Mouse (Mus musculus) layer of hippocampus, adult 8-10 months (tissue): ENCODE measurements around the gene Nudt19. TPM values are rescaled to one million over a fixed set of nuclear protein-coding genes. Genes with fewer than 3 reads are reported as not detected.
"Not testable (repeated sequence)": the region's sequence is repeated elsewhere in the genome, so short reads cannot be mapped to it uniquely, and the experiment has no call there.

ENCODE experiments used
- DNase-seq, 2 experiments: peaks; one replicate each; pipeline ENCODE4 v3.0.0; 2022; ENCODE audit warnings: low spot score in 2 of 2
- total RNA-seq, 4 experiments: library from RNA; stranded (reverse); gene quantifications; 2 replicates each; pipeline ENCODE4 v1.2.4; 2022

The Nudt19 gene
- total RNA-seq = 10 to 100 TPM; 65.4 to 80.5 (median 73.1) TPM

DNA sequence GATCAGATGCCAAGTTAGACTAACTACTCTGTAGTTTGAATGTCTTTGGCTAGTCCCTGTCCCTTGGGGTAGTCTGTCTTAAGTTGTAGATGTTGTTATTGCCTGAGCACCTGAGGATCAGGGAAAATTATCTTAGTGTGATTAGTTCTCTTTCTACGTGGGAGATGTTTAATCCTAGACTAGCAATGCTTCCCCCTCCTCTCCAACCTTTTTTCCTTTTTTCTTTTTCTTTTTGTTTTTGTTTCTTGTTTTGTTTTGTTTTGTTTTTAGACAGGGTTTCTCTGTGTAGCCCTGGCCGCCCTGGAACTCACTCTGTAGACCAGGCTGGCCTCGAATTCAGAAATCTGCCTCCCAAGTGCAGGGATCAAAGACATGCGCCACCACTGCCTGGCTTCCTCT is at the start of gene Nudt19:
Gene Nudt19 (minus strand): TSS at position 100 of the 399 bp plus-strand sequence.
- no peak for DNase-seq

DNA sequence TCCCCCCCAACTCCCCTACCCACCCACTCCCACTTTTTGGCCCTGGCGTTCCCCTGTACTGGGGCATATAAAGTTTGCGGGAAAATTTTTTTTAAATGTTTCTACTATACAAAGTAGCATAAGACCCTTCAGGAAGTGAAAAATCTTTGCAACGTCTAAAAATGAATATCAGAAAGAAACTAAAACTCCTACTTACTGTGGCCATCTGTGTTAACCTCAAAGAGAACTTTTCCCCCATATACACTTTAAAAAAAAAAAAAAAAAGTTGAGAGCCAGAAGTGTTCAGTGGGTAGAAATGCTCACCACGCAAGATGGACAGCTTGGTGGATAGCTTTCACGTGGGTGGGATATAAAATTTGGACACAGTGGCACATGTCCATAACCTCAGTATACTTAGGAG is 46.7 kb upstream of the Nudt19 start:
- no peak for DNase-seq

DNA sequence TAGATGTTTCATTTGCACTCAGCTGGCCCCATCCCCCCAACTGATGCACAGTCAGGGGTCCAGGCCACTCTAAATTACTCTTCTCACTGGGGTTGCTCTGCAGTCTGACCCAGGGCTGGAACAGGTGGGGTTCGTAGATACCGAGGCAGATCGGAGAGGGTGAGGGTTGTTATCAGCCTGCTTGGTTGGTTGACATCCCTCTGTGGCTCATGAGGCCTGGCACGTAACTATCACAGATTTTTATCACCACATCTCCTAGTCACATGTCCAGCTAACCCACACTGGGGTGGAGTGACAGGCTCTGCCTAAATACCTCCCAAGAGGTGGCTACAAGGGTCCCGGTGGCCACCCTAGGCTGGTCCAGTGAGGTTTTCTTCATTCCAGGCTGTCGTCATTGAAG is 45.0 kb upstream of the Nudt19 start:
- DNase-seq = no peak

DNA sequence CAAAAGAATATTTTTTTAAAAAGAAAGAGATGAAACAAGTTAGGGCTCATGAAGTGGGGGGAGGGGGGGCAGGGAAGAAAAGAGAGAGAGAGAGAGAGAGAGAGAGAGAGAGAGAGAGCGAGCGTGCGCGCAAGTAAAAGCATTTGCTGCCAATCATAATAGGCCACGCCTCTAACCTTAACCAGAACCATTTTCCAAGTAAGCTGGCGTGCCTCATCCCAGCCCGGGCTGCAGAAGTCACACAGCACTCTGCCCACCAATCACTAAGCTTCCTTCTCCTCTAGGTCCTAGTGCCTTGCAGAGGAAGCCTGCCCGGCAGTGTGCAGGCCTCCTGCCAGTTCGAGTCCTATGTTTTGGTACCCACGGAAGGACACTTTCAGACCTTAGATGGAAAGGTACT is 43.9 kb upstream of the Nudt19 start:
- no peak for DNase-seq

DNA sequence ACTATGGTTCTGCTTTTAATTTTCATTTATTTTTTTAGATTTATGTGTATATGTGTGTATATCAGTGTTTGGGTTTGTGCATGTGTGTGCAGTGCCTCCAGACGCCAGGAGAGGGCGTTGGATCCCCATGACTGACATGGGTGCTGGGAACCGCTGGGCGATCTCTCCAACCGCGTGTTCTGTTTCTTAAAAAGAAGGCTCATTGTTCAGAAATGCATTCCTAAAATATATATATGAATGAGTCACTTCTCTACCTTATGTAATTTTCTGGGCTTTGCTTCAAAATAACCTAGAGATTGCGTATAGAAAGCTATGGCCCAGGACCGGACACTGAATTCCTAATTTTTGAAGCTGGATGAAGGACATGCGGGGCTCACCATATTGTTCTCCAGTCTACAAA is 43.4 kb upstream of the Nudt19 start:
- no peak for DNase-seq

DNA sequence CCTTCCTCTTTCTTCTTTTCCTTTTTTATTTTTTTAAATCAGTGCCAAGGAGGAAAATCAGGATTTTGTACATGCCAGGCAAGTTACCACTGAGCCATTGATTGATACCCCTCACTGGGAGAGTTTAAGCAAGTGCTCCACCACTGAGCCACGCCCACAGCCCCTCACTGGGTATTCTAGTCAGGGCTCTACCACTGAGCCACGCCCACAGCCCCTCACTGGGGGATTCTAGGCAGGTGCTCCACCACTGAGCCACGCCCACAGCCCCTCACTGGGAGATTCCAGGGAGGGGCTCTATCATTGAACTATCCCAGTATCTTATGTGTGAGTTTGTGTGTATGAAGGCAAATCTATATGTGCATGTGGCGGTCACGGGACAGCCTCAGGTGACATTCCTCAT is 38.2 kb upstream of the Nudt19 start:
- DNase-seq = no peak

DNA sequence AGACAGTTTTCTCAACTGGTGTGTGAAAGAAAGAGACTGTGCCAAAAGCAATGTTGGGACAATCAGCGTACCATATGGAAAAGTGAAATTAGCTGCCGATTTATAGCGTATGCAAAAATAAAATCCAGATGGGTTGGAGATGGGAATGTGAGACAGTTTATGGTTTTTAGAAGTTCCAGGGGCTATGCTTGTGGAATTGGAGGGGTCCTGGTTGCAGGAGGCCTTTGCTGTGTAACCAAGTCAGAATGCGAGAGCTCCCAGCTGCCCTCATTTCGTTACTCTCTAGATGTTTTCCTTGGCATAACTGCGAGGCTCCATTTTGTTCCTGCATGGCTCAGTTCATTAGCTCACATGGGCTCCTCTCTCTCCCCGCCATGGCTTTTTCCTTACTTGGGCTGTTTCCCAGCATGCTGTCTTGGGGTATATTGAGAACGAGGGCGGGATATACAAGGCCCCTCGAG is 34.7 kb upstream of the Nudt19 start:
- no peak for DNase-seq

DNA sequence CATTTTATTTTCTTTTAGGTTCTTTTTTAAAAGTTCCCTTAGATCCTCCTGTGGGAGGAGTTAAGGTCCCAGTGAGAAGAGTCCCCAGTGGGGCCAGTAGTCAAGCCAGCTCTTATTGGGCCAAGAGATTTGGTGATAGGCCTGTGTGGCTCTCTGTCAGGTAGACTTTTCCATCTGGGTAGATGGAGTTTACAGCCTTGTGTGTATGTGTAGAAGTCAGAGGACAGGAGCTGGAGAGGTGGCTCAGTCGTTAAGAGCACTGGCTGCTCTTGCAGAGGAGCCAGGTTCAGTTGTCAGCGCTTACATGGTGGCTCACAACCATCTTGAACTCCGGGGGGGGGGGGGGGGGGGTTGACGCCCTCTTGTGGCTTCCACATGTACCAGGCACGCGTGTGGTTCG is 33.4 kb upstream of the Nudt19 start:
- DNase-seq = no peak

DNA sequence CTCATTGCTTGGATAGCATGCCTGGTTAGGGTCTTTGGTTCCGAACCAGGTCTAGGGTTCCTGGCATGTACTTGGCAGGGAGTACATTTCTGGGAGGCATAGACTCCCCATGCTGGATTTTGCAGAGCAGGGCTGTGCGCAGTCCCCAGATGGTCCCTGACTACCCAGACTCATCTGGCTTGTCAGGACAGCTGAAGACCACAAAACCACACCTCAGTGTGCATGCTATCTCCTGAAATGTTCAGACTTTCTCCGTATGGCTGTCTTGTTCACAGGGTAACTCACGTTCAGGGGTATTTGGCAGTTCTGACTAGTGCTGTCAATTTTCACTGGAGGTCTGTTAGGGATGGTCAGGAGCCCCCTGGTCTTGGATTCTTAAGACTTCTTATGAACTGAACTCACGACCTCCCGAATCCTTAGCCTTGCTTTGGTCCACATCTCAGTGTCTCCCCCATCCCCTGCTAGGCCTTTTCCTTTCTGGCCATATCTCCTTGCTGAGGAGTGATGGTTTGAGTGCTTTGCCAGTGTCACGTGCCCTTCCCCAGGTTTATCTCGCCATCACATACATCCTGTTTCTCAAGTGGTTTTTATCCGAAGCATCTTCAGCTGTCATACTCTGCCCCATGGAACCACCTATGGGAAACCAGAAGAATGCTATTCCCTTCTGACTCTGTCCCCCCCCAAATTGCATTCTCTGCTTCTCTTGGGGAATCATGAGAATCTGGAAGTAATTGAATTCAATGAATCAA is 32.8 kb upstream of the Nudt19 start:
- DNase-seq = no peak

DNA sequence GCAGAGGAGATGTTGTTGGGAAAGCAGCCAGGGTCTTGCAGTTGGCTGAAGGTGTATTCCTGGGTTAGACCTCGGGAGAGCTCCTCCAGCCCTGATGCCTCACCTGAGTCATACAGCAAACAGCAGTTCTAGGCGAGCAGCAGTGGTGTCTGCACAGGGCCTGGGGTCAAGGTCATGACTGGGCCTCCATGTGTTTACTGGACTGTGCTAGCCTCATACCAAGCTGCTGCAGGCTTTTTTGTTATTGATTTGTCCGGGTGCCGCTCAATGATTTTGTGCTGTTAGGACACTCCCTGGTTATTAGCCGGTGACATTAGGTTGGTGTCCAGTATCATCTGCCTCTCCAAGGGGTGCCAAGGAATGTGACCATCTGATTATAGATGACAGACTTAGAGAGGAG is 31.6 kb upstream of the Nudt19 start:
- no peak for DNase-seq

DNA sequence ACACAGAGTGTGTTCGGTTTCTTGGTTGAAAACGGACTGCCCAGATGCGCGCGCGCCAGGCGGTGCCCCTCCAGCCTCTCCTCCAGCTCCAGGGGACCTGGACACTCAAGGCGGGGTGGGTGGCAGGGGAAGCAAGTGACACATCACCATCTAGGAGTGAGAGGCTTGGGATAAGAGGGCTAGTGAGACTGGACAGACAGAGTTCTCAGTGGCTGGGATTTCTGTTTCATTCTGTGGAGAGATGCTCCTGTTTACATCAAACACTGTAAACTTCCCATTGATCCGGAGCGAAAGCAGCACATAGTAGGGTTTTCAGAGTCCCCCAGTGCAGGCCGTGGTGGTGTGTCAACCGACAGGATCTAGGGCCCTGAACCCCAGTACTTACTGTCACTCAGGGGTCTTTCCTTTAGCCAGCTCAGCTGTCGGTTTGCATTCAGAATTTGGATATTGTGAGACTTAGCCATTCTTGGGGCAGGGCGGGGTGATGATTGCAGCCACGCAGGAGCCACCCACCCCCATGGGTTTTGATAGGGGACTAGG is 30.9 kb upstream of the Nudt19 start:
- DNase-seq = no peak

DNA sequence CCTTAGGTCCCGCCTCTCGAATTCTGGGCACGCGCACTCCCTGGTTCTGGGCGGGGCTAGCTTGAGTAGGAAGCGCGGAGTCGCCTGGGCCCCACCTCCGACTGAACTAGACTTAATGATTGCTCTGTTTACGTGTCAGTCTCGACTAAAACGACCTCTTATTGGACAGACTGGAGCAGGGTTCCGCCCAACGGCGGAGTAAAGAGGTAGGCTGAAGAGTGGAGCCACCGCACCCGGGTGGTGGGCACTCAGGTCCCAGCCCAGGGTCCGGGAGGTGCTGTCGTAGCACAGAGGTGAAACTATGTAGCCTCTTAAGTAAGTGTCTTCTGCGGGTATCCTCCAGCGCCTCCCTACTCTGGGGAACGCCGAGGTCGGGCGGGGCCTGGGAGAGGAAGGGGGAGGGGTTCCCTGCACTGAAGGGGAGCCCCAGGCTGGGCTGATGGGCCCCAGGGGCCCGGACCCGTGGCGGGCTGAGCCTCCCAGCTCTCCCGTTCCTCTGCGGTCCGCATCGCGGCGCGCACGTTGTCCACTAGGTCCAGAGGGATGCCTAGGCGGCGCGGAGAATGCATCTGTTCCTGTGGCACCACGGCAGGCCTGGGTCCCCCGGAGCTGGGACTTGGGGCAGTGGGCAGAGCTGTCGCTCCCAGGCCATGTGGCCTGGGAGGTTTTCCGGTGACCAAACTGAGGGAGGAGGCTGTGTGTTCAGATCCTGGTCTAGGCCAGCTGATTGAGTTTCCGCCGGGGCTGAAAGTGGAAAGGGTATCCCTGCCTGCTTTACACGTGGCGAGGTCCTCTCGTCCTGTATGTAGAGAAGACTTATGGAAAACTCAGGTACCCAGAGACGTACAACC is 30.2 kb upstream of the Nudt19 start, which contains the start of gene Ankrd27:
Gene Ankrd27 (plus strand): TSS at position 190 of the 851 bp plus-strand sequence.
- peak; percentile 95 to 96 for DNase-seq

DNA sequence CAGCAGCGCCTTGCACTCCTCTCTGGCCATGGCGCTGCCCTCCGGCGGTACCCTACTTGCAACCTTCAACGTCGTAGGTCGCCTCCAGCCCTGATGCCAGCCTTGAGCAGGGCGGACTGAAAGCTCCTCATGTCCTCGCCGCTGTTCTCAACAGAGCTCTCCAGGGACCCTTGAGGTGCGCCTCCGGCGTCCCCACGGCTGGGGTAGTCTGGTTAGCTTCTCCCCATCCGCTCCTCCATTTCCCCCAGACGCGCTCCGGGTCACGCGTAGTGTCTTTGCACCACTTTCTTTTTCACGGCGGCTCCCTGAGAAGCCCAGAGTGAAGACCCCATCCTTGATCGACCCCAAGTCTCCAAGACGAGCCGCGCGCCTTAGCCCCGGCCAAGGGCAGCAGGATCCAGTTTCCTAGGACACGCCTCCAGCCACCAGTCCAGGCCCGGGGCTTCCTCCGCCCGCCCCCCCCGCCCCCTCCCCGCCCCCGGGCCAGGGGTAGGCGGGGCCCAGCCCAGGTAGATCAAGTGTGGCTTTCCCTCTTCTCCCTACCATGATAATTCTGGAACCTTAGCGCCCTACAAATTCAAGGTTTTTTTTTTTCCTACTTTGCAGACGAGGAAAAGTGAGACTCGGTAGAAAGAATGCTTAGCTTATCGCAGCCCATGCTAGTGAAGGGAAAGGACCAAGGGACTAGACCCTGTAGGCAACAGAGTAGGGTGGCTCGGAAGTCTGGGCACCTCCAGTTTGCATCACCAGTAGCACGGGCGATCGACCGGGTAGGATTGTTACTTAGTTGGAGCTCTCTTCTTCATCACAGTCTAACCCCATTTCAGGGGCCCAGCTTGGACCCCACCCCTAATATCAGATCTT is 29.3 kb upstream of the Nudt19 start, which contains the start of gene Rgs9bp:
Gene Rgs9bp (minus strand): TSS at position 392 of the 864 bp plus-strand sequence.
- no peak for DNase-seq

DNA sequence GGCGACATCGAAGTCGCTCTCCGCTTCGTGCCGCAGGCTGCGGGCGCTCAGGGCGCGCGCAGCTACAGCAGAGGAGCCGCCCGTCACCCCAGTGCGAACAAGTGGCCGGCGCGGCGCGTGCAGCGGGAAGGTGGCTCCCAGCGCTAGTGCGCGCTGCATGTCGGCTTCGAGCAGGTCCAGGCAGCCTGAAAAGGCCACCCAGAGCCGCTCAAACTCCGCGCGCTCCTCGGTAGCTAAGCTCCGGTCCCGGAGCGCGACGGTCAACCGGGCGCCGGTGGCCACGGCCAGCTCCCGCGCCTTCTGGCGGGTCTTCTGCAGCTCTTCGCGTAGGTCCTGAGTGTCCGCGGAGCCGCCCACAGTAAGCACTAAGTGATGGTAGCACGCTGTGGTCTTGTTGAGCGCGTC is 28.7 kb upstream of the Nudt19 start:
- DNase-seq = no peak

DNA sequence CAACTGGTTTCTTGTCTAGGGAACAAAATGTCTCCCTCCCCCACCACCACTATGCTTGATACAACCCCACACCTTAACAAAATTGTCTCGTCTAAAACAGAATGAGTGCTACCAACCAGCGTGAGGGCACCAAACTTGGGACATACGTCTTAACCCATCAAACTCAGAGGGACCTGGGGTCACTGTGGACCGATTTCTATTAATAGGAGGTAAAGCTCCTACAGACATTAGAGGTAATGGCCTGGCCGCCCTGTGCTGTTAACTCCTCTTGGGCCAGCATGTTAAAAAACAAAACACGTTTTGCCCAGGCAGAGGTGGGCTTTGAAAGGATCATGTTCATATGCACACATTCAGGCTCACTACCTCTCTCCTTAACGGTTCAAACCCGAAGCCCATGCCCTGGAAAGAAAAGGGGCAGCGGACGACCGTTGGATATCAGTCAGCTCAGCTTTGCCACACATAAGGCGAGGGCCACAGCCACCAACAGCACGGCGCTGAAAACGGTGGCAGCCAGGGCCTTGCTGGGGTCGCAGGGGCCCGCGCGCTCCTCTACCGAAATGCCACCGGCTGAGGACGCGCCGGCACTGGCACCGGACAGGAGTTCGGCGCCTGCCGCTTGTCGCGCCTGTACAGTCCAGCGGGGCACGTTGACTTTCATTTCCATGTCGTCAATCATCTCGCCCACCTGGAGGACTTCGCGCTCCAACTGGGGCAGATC is 28.1 kb upstream of the Nudt19 start:
- DNase-seq = no peak

DNA sequence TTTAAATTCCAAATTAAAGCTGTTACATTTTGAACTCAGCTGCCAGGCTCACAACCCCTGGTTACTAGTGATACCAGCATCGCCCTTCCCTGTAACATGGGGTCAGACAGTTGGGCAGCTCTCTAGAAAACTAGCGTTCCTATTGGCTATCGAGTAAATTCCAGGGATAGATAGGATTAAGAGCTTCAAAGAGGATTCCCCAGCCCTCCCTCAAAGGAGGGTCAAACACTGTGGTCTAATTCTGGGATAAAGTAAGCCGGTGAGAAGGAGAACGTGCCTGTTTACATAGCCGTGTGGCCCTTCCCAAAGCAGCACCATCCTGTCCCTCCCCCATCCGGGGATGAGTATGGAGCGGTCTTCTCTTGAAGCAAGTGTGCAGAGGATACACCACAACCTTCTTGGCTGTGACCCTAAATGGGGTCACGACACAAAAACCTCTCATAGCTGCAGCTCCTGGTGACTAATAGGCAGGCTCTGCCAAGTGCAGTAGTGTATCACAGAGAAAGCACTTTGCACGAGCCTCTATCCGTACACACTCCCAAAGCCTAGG is 27.4 kb upstream of the Nudt19 start:
- DNase-seq = no peak

DNA sequence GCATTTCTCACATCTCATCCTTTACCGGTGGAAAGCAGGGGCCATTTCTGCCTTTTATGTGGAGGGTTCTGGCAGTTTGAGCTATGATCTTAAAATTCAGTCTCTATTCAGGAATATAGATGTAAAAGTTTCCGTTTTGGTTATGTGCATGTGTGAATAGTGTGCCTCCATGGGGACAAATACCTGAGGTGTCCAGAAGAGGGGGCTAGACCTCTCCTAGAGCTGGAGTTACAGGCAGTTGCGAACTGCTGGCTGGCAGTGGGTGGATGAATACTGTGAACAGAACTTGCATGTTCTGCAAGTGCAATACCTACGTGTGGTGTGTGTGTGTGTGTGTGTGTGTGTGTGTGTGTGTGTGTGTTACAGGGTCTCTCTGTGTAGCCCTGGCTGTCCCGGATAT is 26.6 kb upstream of the Nudt19 start:
- DNase-seq = no peak

DNA sequence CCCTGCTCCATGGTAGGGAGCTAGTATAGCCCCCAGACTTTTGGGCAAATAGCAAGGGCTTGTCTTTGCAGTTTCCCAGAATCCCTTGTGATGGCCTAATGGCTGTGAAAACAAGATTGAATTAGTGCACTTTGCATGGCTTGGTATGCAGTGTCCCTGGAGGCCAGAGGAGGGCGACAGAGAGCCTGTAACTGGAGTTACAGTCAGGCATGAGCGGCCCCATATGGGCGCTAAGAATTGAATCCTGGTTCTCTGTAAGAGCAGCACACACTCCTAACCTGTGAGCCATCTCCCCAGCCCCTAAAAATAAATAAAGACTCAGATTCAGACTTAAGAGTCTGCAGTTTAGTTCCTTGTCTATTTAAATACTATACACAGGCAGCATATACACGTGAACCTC is 23.7 kb upstream of the Nudt19 start:
- DNase-seq = no peak

DNA sequence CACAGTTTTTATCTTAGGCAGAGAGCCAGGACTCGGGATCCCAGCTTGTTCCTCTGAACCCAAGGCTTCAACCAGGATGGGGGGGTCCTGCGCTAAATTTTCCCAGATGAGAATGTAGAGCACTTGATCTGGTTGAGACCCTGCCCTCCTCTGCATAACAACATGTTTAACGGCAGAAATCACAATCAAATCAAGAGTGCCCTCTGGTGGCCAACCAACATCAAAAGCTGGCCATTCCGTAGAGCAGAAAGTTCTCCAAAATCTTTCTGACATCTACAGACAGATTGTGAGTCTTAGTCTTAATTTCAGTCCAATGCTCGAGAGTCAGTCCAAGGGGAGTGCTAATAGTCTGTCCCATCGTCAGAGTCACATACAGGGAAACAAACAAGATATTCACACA is 14.8 kb upstream of the Nudt19 start:
- not testable (repeated sequence) for DNase-seq

DNA sequence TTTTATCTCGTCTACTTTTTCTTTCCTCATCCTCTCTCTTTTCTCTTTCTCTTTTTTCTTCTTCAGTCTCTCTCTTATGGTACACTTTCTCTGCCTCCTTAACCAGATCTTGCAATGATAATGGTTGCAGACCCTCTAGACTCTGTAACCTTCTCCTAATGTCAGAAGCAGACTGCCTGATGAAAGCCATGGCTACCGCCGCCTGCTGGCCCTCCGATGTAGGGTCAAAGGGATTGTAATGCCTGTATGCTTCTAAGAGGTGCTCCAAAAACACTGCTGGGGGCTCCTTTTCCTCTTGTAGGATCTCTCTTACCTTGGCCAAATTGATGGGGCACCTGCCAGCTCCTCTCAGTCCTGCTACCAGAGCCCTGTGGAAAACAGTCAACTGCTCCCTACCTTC is 13.6 kb upstream of the Nudt19 start:
- not testable (repeated sequence) for DNase-seq
